Mouse (Mus musculus) liver, embryonic 14.5 days (tissue): ENCODE measurements at regions not wholly inside any gene's neighbourhood (a gene's known extent, or its start where the extent isn't known, plus 50 kb on each side); places are given as distances from the start of the nearest gene placed in this dataset.

Experiments
- CTCF ChIP-seq: IDR thresholded peaks from 2 replicates; pipeline ENCODE4 v1.5.1; 2016; ENCODE audit warnings: antibody characterized with exemption, low read depth, control low read depth
- EP300 ChIP-seq: IDR thresholded peaks from 2 replicates; pipeline ENCODE4 v1.6.1; 2016; ENCODE audit warnings: antibody characterized with exemption, low read depth

GRCm38 (mm10) chr5:13931011-13931410 is 94.1 kb upstream of the Sema3e start:
- TF ChIP-seq CTCF: no peak
- TF ChIP-seq EP300: no peak
